Mouse (Mus musculus) colon, adult 2 months (tissue): ENCODE data around the gene Dpm3. TPM values are rescaled to one million over a fixed set of nuclear protein-coding genes. Genes with fewer than 3 reads are reported as not detected.

ENCODE experiments used
- polyA plus RNA-seq: library from polyadenylated mRNA; depleted of rRNA; stranded (reverse); fragments of >200 nt; gene quantifications from 2 replicates; pipeline ENCODE4 v1.2.3, GENCODE M21; 2012; rRNA removed

The Dpm3 gene
- 440 and 595 TPM in 2 replicates for polyA plus RNA-seq

DNA sequence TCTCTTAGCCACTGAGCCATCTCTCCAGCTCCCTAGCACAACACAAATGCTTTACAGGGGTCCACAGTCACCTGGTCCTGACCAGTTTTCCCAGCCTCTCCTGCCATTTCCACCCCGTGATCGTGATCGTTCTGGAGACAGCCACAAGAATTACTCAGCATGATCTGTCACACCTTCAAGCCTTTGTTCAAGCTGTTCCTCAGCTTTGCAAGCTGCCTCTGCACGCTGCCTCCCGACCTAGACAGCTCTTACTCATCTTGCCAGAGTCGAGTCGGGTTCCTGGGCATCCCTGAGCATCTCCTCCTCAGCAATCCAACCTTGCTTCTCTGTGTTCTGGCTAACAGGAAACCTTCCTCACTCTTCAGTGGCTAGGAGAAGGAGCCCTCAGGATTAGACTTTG, at the start of gene Dpm3:
Gene Dpm3, plus strand, starts transcription at position 283 of the 400 bp plus-strand sequence.

DNA sequence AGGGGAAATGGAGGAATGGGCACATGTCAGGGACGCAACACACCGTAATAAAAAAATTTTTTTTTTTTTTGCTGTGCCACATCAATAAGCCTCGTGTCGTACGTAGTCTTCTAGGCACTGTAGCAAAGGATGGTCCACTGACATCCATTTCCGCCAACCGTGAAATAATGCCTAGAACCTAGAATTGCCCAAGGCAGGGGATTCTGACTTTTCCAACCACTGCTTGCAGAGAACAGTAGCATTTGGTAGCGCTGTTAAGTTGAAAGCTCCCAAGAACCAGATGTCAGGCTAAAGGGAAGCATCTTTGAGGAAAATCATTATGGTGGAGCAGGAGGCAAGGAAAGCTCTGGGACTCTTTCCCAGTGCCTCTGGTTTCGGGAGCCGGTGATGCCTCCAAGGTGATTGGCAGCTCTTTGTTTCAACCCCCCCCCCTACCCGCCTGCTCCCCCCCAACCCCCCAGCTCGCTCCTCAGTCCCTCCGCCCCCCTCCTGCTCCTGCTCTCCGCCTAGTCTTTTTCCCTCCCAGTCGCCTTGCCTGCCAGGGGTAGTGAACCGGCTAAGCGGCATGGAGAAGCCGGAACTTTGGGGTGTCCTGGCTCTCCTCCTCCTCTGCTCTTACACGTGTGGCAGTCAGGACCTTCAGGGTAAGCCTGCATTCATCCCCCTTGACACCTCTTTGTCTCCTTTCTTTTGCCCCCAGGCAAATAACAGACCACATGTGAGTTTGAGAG, 44.3 kb upstream of the Dpm3 start, which contains the start of gene Thbs3:
Gene Thbs3, plus strand, starts transcription at position 500 of the 731 bp plus-strand sequence.

GRCm38 (mm10) chr3:89226900-89227299, 32.3 kb upstream of the Dpm3 start, which contains the start of gene Mtx1:
TSS of gene Mtx1 (minus strand) at chr3:89227088.

GRCm38 (mm10) chr3:89228836-89229235, 30.3 kb upstream of the Dpm3 start, which contains the start of gene Muc1:
TSS of gene Muc1 (plus strand) at chr3:89229057.

DNA sequence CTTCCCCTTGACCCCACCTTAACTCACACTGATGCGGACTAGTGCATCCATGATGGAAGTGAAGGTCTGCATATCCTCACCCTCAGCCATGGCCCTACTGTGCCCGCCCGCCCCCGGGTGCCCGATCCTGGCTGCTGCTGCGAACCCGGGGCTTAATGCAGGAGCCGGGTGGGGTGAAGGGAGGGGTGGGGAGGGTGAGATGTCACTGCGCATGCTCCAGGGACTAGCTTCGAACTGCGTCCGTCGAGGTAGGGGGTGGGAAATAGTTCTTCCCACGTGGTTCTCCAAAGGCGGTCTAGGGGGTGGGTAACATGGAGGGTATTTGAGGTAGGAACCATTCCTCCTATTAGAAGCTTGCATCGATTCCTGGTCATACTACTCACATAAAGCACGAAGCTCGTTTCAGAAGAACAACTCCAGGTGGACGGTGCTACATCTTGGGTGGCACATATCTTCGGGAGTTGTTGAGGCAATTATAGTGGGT, 13.4 kb upstream of the Dpm3 start, which contains the start of gene Krtcap2:
Gene Krtcap2, plus strand, starts transcription at position 279 of the 484 bp plus-strand sequence.

GRCm38 (mm10) chr3:89246261-89247100, 12.7 kb upstream of the Dpm3 start, which contains the start of gene Trim46:
TSS of gene Trim46 (minus strand) at chr3:89246309.

DNA sequence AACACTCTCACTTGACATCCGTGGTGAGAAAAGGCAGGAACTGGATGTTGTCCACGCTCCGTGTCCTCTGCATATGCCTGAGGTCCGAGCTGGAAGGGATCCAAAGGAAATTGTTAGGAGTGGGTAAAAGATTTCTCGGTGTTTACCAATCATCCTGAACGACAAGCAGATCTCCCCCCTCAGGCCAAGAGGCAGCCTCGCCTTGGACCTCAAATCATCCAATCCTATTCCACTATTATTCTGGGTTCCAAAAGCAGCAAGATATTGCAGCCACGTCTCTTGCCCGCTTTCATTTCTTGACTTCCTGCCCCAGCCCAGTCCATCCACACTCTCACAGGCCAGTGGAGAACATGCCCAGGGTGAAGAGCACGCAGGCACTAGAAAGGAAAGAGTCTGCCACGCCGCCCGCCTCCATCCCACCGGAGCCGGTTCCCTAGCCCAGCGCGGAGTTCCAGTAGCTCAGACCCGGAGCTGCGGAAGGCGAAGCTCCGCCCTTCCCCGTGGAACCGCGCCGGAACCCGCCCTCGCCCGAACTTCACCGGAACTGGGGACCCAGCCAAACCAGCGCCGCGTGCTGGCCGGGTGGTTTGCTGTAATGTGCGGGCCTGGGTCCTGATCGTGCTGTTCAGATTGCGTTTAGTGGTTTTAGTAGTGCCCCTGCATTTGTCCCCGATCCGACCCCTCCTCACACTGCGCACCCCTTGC, 11.0 kb downstream of the Dpm3 start, which contains the start of gene Slc50a1:
Gene Slc50a1, minus strand, starts transcription at position 520 of the 705 bp plus-strand sequence.

DNA sequence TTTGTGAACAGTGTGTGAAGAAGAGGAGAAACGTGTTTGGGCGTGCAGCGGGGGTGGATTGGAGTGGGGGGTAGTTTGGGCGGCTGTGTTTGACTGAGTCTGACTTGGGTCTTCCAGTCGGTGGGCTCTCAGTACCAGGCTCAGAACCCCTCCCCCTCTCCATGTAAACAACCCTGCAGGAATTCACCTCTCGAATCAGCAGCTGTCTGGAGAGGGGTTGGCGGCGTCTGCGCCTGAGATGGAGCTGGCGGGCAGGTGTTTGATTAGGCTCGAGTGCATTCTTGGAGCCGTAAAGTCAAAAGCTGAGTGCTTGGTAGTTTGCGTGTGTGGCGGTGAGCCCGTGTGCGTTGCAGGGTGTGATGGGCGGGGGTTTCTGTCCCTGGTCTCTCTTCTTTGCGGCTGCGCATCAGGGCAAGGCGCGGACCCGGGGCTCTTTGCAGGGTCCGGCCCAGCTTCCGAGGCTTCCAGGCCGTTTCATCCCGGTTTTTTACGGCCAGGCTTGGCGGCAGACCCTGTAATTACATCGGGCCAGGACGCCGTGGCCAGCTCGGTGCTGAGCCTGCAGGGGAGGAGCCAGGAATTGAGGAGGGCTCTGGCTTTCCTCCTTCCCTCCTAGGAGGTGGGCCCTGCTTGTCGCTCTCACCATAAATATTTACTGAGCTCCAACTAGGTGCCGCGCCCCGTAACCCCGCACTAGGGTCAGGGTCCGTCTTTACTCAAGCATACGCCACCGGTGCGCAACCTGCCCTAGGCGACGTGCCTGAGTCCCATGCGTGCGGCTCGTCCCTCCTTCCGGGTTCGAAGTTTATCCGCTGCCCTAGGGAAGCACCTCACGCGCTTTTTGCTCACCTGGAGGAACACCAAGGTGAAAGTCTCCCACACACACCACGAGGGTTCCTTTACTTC, 21.7 kb downstream of the Dpm3 start, which contains the start of gene Efna1:
Gene Efna1, minus strand, starts transcription at position 537 of the 906 bp plus-strand sequence.

Other genes with a start within 250 kb of the Dpm3 start
- 51.1 and 73.3 TPM in 2 replicates for gene Rusc1, start 166.0 kb upstream of the Dpm3 start, polyA plus RNA-seq
- not detected in 2 replicates for gene Gm43738, start 158.3 kb upstream of the Dpm3 start, polyA plus RNA-seq
- 109 and 128 TPM in 2 replicates for gene Fdps, start 157.4 kb upstream of the Dpm3 start, polyA plus RNA-seq
- 240 and 244 TPM in 2 replicates for gene Pklr, start 123.2 kb upstream of the Dpm3 start, polyA plus RNA-seq
- gene Hcn3, start 99.2 kb upstream of the Dpm3 start, polyA plus RNA-seq, result 1.1 and 1.4 TPM in 2 replicates
- gene Clk2, start 94.6 kb upstream of the Dpm3 start, polyA plus RNA-seq, result 42.4 and 43.0 TPM in 2 replicates
- 95.0 and 102 TPM in 2 replicates for gene Scamp3, start 81.9 kb upstream of the Dpm3 start, polyA plus RNA-seq
- 40.2 and 42.7 TPM in 2 replicates for gene Fam189b, start 76.2 kb upstream of the Dpm3 start, polyA plus RNA-seq
- 60.8 and 73.9 TPM in 2 replicates for gene Gba, start 56.4 kb upstream of the Dpm3 start, polyA plus RNA-seq
- 48.4 and 68.6 TPM in 2 replicates for gene Thbs3, start 44.2 kb upstream of the Dpm3 start, polyA plus RNA-seq
- gene Mtx1, start 32.3 kb upstream of the Dpm3 start, polyA plus RNA-seq, result 165 and 219 TPM in 2 replicates
- 26.0 and 27.3 TPM in 2 replicates for gene Muc1, start 30.3 kb upstream of the Dpm3 start, polyA plus RNA-seq
- gene Krtcap2, start 13.4 kb upstream of the Dpm3 start, polyA plus RNA-seq, result 263 and 392 TPM in 2 replicates
- gene Trim46, start 13.0 kb upstream of the Dpm3 start, polyA plus RNA-seq, result 60.5 TPM in 2 replicates
- gene Slc50a1, start 11.2 kb downstream of the Dpm3 start, polyA plus RNA-seq, result 254 and 375 TPM in 2 replicates
- 126 and 153 TPM in 2 replicates for gene Efna1, start 21.8 kb downstream of the Dpm3 start, polyA plus RNA-seq
- gene Efna3, start 63.6 kb downstream of the Dpm3 start, polyA plus RNA-seq, result 9.3 and 13.3 TPM in 2 replicates
- gene Efna4, start 78.7 kb downstream of the Dpm3 start, polyA plus RNA-seq, result 17.4 and 24.5 TPM in 2 replicates
- 211 and 244 TPM in 2 replicates for gene Adam15, start 90.6 kb downstream of the Dpm3 start, polyA plus RNA-seq
- 0.67 and 1.0 TPM in 2 replicates for gene Dcst2, start 102.6 kb downstream of the Dpm3 start, polyA plus RNA-seq
- gene Dcst1, start 105.9 kb downstream of the Dpm3 start, polyA plus RNA-seq, result 0.77 and 1.1 TPM in 2 replicates
- 214 and 219 TPM in 2 replicates for gene Zbtb7b, start 135.4 kb downstream of the Dpm3 start, polyA plus RNA-seq
- gene Lenep, start 143.4 kb downstream of the Dpm3 start, polyA plus RNA-seq, result not detected in 2 replicates
- gene Flad1, start 152.5 kb downstream of the Dpm3 start, polyA plus RNA-seq, result 37.4 and 39.6 TPM in 2 replicates
- gene Cks1b, start 159.0 kb downstream of the Dpm3 start, polyA plus RNA-seq, result 9.7 and 11.2 TPM in 2 replicates
- 75.3 and 76.4 TPM in 2 replicates for gene Shc1, start 159.1 kb downstream of the Dpm3 start, polyA plus RNA-seq
- gene Pygo2, start 170.9 kb downstream of the Dpm3 start, polyA plus RNA-seq, result 131 and 151 TPM in 2 replicates
- 90.6 and 98.9 TPM in 2 replicates for gene Pbxip1, start 177.3 kb downstream of the Dpm3 start, polyA plus RNA-seq
- 18.7 and 31.3 TPM in 2 replicates for gene Pmvk, start 195.2 kb downstream of the Dpm3 start, polyA plus RNA-seq